Mouse (Mus musculus) cerebellum, adult (tissue): ENCODE measurements around the gene Vmn2r33.
"Not testable (repeated sequence)": the region's sequence is repeated elsewhere in the genome, so short reads cannot be mapped to it uniquely, and the experiment has no call there.

Experiments used
- ATAC-seq: cut with Nextera tagmentation; 2 replicates; pipeline ENCODE4 v1.9.2; 2017; ENCODE audit warnings: mild to moderate bottlenecking, moderate library complexity, mixed read lengths; ENCODE audit not compliant: insufficient number of reproducible peaks, low FRiP score, low TSS enrichment

Vmn2r33 gene

DNA sequence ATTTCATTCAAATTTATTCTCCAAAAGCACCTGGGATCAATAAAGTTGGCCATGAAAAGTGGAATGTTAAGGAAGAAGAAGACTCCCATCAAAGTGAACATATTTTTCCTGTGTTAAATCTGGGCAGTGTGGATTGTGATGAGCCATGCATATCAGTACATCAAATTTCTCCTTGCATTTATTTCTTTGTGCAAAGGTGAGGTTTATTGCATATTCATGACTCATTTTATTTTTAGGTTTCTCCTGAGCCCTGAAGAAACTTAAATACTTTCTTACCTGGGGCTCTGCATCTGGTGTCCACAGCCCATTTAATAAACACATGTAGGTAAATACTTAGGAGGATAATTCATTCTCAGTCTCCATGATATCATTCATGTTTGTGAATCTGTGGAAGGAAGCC lies at the start of gene Vmn2r33:
TSS of gene Vmn2r33 (minus strand) at position 101 of the 400 bp plus-strand sequence.
- ATAC-seq: not testable (repeated sequence)
